9 mouse cellular contexts compared by ENCODE assay signal in the genomic region with DNA sequence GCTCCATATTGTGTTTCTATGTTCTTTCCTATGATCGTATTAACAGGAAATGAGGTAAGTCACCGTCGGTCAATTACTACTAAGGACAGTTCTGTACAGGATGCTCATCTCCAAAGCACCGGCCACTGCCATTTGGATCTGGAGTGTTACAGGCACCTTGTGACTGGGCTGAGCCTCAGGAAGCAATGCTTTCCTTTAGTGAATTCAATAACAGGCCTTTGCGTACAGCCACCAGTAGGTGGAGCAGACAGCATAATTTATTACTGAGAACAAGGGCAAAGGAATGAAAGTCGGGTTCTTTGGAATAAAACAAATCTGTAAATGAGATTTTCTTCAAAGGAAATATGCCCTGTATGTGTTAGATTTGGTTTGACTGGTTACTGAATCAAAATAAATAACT.
DNase-seq lines count a peak whose midpoint lies in the region; ATAC-seq and TF ChIP-seq lines count a peak whose summit lies in the region.
"Had no signal": no experiment of that assay in that cellular context is flagged by ENCODE, and none has a peak within 500 bp of the region (broad histone marks: within the 10 kb centered on the region; RNA-seq: fewer than 3 reads in every experiment).

No protein-coding gene starts in this region.

- H3K36me3 ChIP-seq in liver, adult 2 months (ENCODE audit: control insufficient read depth, insufficient read depth, low read length): no peaks in the 10 kb centered on the region
- no peaks in the 10 kb centered on the region for H3K36me3 ChIP-seq in liver, embryonic 11.5 days (ENCODE audit: control insufficient read depth, insufficient read depth, low read length)
- no peaks in the 10 kb centered on the region for H3K36me3 ChIP-seq in midbrain, embryonic 11.5 days (ENCODE audit: control insufficient read depth, insufficient read depth, low read length)
- H3K36me3 ChIP-seq: lung, embryonic 15.5 days had no signal

- no peak overlapping the region for H3K27ac ChIP-seq in liver, adult 2 months (replicated peaks; ENCODE audit: insufficient read depth, low read depth, low read length)
- H3K27ac ChIP-seq in liver, embryonic 11.5 days (ENCODE audit: low read depth, low read length): no peak overlapping the region
- no peak overlapping the region for H3K27ac ChIP-seq in cortical plate, adult 2 months (ENCODE audit: insufficient read depth, low read length)
- no peak overlapping the region for H3K27ac ChIP-seq in midbrain, embryonic 11.5 days (ENCODE audit: low read depth, low read length)
- H3K27ac ChIP-seq: lung, embryonic 15.5 days had no signal

- no peak overlapping the region for H3K9ac ChIP-seq in liver, adult 2 months (ENCODE audit: low read depth, low read length)
- H3K9ac ChIP-seq in liver, embryonic 11.5 days (ENCODE audit: low read depth, low read length): no peak overlapping the region
- H3K9ac ChIP-seq in midbrain, embryonic 11.5 days (ENCODE audit: low read length): no peak overlapping the region
- H3K9ac ChIP-seq: lung, embryonic 15.5 days had no signal

- no peaks in the 10 kb centered on the region for H3K79me2 ChIP-seq in liver, adult 2 months (ENCODE audit: control insufficient read depth, insufficient read depth, low read length)

- no peak for ATAC-seq in liver, embryonic 11.5 days (replicated peaks; ENCODE audit: low FRiP score)
- ATAC-seq in hematopoietic stem cell, adult 5-6 weeks (replicated peaks in 1 of 2; ENCODE audit: insufficient read depth in 1 of 2, low FRiP score in 2 of 2, low TSS enrichment in 1 of 2, low read depth in 1 of 2, poor library complexity in 2 of 2, severe bottlenecking in 2 of 2): peak; percentile 56 to 82; a peak in 3 of 4 replicates
- peak; percentile 82 for ATAC-seq in midbrain, embryonic 11.5 days (ENCODE audit: low FRiP score)
- no peak for ATAC-seq in inflammation-experienced regulatory T-cells, adult 6 months

- no peak overlapping the region for H3K4me3 ChIP-seq in liver, adult 2 months (ENCODE audit: insufficient read depth, low read depth, low read length)
- no peak overlapping the region for H3K4me3 ChIP-seq in liver, embryonic 11.5 days (ENCODE audit: low read depth, low read length)
- H3K4me3 ChIP-seq in cortical plate, adult 2 months (ENCODE audit: insufficient read depth, low read length): no peak overlapping the region
- H3K4me3 ChIP-seq in midbrain, embryonic 11.5 days (ENCODE audit: low read depth, low read length): no peak overlapping the region
- H3K4me3 ChIP-seq: lung, embryonic 15.5 days had no signal

- H3K9me3 ChIP-seq in liver, embryonic 11.5 days (ENCODE audit: control insufficient read depth, low read length): no peaks in the 10 kb centered on the region
- H3K9me3 ChIP-seq in midbrain, embryonic 11.5 days (ENCODE audit: control insufficient read depth, low read length): no peaks in the 10 kb centered on the region
- H3K9me3 ChIP-seq: lung, embryonic 15.5 days had no signal

- DNase-seq in liver, adult 2 months (ENCODE audit: extremely low read depth, low read depth, low spot score): peak; percentile 60
- DNase-seq in liver, embryonic 11.5 days (ENCODE audit: low spot score): no peak
- peak; percentile 71 for DNase-seq in adipocyte (ENCODE audit: low spot score)
- peak; percentile 58 to 67 for DNase-seq in layer of hippocampus, postnatal 10 days (ENCODE audit: low spot score in 2 of 2)
- DNase-seq in midbrain, embryonic 11.5 days (ENCODE audit: low spot score, missing footprints): peak; percentile 89

- no peak overlapping the region for H3K4me2 ChIP-seq in liver, embryonic 11.5 days
- H3K4me2 ChIP-seq in midbrain, embryonic 11.5 days: no peak overlapping the region
- H3K4me2 ChIP-seq: lung, embryonic 15.5 days had no signal

- TF ChIP-seq CTCF in liver, adult 2 months (IDR thresholded peaks at IDR 0.05; ENCODE audit: low read depth, low read length): peak; percentile 37
- peak; percentile 61; the same call in 1 of the 2 replicates for TF ChIP-seq CTCF in cortical plate, adult 2 months (IDR thresholded peaks at IDR 0.05; ENCODE audit: extremely low read depth, insufficient read depth, low read length)

- H3K4me1 ChIP-seq in liver, adult 2 months (ENCODE audit: control insufficient read depth, insufficient read depth, low read length): no peaks in the 10 kb centered on the region
- no peaks in the 10 kb centered on the region for H3K4me1 ChIP-seq in liver, embryonic 11.5 days (replicated peaks; ENCODE audit: control insufficient read depth, insufficient read depth, low read length)
- H3K4me1 ChIP-seq in cortical plate, adult 2 months (ENCODE audit: control insufficient read depth, insufficient read depth, low read length): no peaks in the 10 kb centered on the region
- no peaks in the 10 kb centered on the region for H3K4me1 ChIP-seq in midbrain, embryonic 11.5 days (ENCODE audit: control insufficient read depth, insufficient read depth, low read length)
- H3K4me1 ChIP-seq: lung, embryonic 15.5 days had no signal

- no peaks in the 10 kb centered on the region for H3K27me3 ChIP-seq in liver, adult 2 months (ENCODE audit: control insufficient read depth, insufficient read depth, low read length)
- H3K27me3 ChIP-seq in liver, embryonic 11.5 days (replicated peaks; ENCODE audit: control insufficient read depth, insufficient read depth, low read length): no peaks in the 10 kb centered on the region
- H3K27me3 ChIP-seq in midbrain, embryonic 11.5 days (ENCODE audit: control insufficient read depth, insufficient read depth, low read length): no peaks in the 10 kb centered on the region
- H3K27me3 ChIP-seq: lung, embryonic 15.5 days had no signal

- no peak for TF ChIP-seq POLR2A in liver, adult 2 months (IDR thresholded peaks at IDR 0.05; ENCODE audit: extremely low read depth, insufficient read depth, low read length)
- no peak for TF ChIP-seq POLR2A in cortical plate, adult 2 months (IDR thresholded peaks at IDR 0.05; ENCODE audit: extremely low read depth, insufficient read depth, low read length)

- 22% methylated on average over 6 of the region's 6 CpGs for WGBS in liver, adult 2 months
- WGBS in liver, embryonic 11.5 days: 40% methylated on average over 6 of the region's 6 CpGs
- 44% methylated on average over 6 of the region's 6 CpGs for WGBS in midbrain, embryonic 11.5 days

Comparison
In these comparisons a context has a peak if more than half of its experiments do, and no peak if none do; other contexts are left out.
1. ATAC-seq: peak in hematopoietic stem cell, adult 5-6 weeks (2 of 2) and midbrain, embryonic 11.5 days (single experiment); none in liver, embryonic 11.5 days (single experiment) and inflammation-experienced regulatory T-cells, adult 6 months (single experiment).